Mouse (Mus musculus): ENCODE measurements around the gene Hsd17b6. TPM values are rescaled to one million over a fixed set of nuclear protein-coding genes. Genes with fewer than 3 reads are reported as not detected.

Gene Hsd17b6
- total and polyA plus RNA-seq, 3 experiments, result 0.08 TPM; not detected in 2

GRCm38 (mm10) chr10:127985601-127986000, 21.8 kb downstream of the Hsd17b6 start:
- no peaks in the 10 kb centered on the region for H3K36me3 ChIP-seq (replicated peaks in 1 of 2; ENCODE audit: control insufficient read depth in 1 of 2, insufficient read depth in 1 of 2, low read length in 1 of 2)
- H3K4me1 ChIP-seq (ENCODE audit: control insufficient read depth in 1 of 2, insufficient read depth in 2 of 2), result no peaks in the 10 kb centered on the region
- no peak overlapping the region for H3K27ac ChIP-seq (ENCODE audit: insufficient read depth, low read depth)
- DNase-seq (ENCODE audit: extremely low read depth), result no peak
- H3K79me2 ChIP-seq (replicated peaks; ENCODE audit: control insufficient read depth, extremely low read depth, insufficient read depth, poor library complexity, severe bottlenecking), result no peaks in the 10 kb centered on the region
- dilution Hi-C loops (cut with MboI; ENCODE audit: extremely low pct_ligation_motif_present, extremely low pct_unique_long_range_greater_than_20kb, low sequenced_read_pairs) (no loop called here), in situ Hi-C loops (cut with MboI; ENCODE audit: low pct_ligation_motif_present, low pct_unique_long_range_greater_than_20kb, low sequenced_read_pairs) (no loop called here)
- no peak overlapping the region for H3K9ac ChIP-seq (ENCODE audit: insufficient read depth, low read depth)
- no peak overlapping the region for H3K4me2 ChIP-seq (ENCODE audit: insufficient read depth, low read depth, poor library complexity, severe bottlenecking)
- no peak overlapping the region for H3K4me3 ChIP-seq (replicated peaks in 1 of 3; ENCODE audit: low read depth in 2 of 3, low read length in 2 of 3, poor library complexity in 1 of 3)
- no peak for TF ChIP-seq JUN (IDR thresholded peaks at IDR 0.05; ENCODE audit: insufficient read depth, low read depth, low read length)
- no peak for TF ChIP-seq PAX5 (IDR thresholded peaks at IDR 0.05; ENCODE audit: low read length)
- no peak for TF ChIP-seq TCF12 (IDR thresholded peaks at IDR 0.05; ENCODE audit: low read depth, low read length)
- TF ChIP-seq CHD2 (IDR thresholded peaks at IDR 0.05; ENCODE audit: low read length), result no peak
- no peaks in the 10 kb centered on the region for H3K9me3 ChIP-seq (replicated peaks; ENCODE audit: low read length)
- H3K27me3 ChIP-seq (replicated peaks), result no peaks in the 10 kb centered on the region

GRCm38 (mm10) chr10:127984650-127985049, 22.8 kb downstream of the Hsd17b6 start:
- dilution Hi-C loops (cut with MboI; ENCODE audit: extremely low pct_ligation_motif_present, extremely low pct_unique_long_range_greater_than_20kb, low sequenced_read_pairs) (no loop called here), in situ Hi-C loops (cut with MboI; ENCODE audit: low pct_ligation_motif_present, low pct_unique_long_range_greater_than_20kb, low sequenced_read_pairs) (no loop called here)
- no peaks in the 10 kb centered on the region for H3K4me1 ChIP-seq (ENCODE audit: control insufficient read depth in 1 of 2, insufficient read depth in 2 of 2)
- no peak overlapping the region for H3K9ac ChIP-seq (ENCODE audit: insufficient read depth, low read depth)
- DNase-seq (ENCODE audit: extremely low read depth), result no peak
- no peak overlapping the region for H3K4me2 ChIP-seq (ENCODE audit: insufficient read depth, low read depth, poor library complexity, severe bottlenecking)
- H3K36me3 ChIP-seq (replicated peaks in 1 of 2; ENCODE audit: control insufficient read depth in 1 of 2, insufficient read depth in 1 of 2, low read length in 1 of 2), result no peaks in the 10 kb centered on the region
- no peak overlapping the region for H3K27ac ChIP-seq (ENCODE audit: insufficient read depth, low read depth)
- H3K9me3 ChIP-seq (replicated peaks; ENCODE audit: low read length), result no peaks in the 10 kb centered on the region
- H3K27me3 ChIP-seq (replicated peaks), result no peaks in the 10 kb centered on the region
- no peak overlapping the region for H3K4me3 ChIP-seq (replicated peaks in 1 of 3; ENCODE audit: low read depth in 2 of 3, low read length in 2 of 3, poor library complexity in 1 of 3)
- TF ChIP-seq UBTF (IDR thresholded peaks at IDR 0.05; ENCODE audit: low read depth, low read length) (no peak), CHD2 (IDR thresholded peaks at IDR 0.05; ENCODE audit: low read length) (no peak), SMC3 (IDR thresholded peaks at IDR 0.05; ENCODE audit: low read depth, low read length) (no peak), MXI1 (IDR thresholded peaks at IDR 0.05; ENCODE audit: low read depth, low read length) (no peak), MAZ (IDR thresholded peaks at IDR 0.05; ENCODE audit: low read depth, low read length) (no peak), POLR2AphosphoS2 (IDR thresholded peaks at IDR 0.05; ENCODE audit: low read depth, low read length) (no peak), ETS1 (conservative IDR thresholded peaks at IDR 0.05; ENCODE audit: low read depth, low read length) (no peak), ELF1 (IDR thresholded peaks at IDR 0.05; ENCODE audit: low read depth, low read length) (no peak), USF2 (conservative IDR thresholded peaks at IDR 0.05; ENCODE audit: low read depth, low read length) (no peak), POLR2A (IDR thresholded peaks at IDR 0.05; ENCODE audit: low read depth, low read length) (no peak)
- H3K79me2 ChIP-seq (replicated peaks; ENCODE audit: control insufficient read depth, extremely low read depth, insufficient read depth, poor library complexity, severe bottlenecking), result no peaks in the 10 kb centered on the region

GRCm38 (mm10) chr10:127975503-127975902, 31.9 kb downstream of the Hsd17b6 start:
- no peak for DNase-seq (ENCODE audit: extremely low read depth)
- Histone ChIP-seq H3K79me2 (replicated peaks; ENCODE audit: control insufficient read depth, extremely low read depth, insufficient read depth, poor library complexity, severe bottlenecking) (no peaks in the 10 kb centered on the region), H3K4me1 (ENCODE audit: control insufficient read depth in 1 of 2, insufficient read depth in 2 of 2) (no peaks in the 10 kb centered on the region), H3K27ac (ENCODE audit: insufficient read depth, low read depth) (no peak overlapping the region), H3K9ac (ENCODE audit: insufficient read depth, low read depth) (no peak overlapping the region), H3K27me3 (replicated peaks) (no peaks in the 10 kb centered on the region), H3K36me3 (replicated peaks in 1 of 2; ENCODE audit: control insufficient read depth in 1 of 2, insufficient read depth in 1 of 2, low read length in 1 of 2) (no peaks in the 10 kb centered on the region), H3K4me3 (replicated peaks in 1 of 3; ENCODE audit: low read depth in 2 of 3, low read length in 2 of 3, poor library complexity in 1 of 3) (no peak overlapping the region), H3K4me2 (ENCODE audit: insufficient read depth, low read depth, poor library complexity, severe bottlenecking) (no peak overlapping the region), H3K9me3 (replicated peaks; ENCODE audit: low read length) (no peaks in the 10 kb centered on the region)
- in situ Hi-C loops (cut with MboI; ENCODE audit: low pct_ligation_motif_present, low pct_unique_long_range_greater_than_20kb, low sequenced_read_pairs), result no loop called here
- dilution Hi-C loops (cut with MboI; ENCODE audit: extremely low pct_ligation_motif_present, extremely low pct_unique_long_range_greater_than_20kb, low sequenced_read_pairs), result no loop called here
- TF ChIP-seq ZNF384 (IDR thresholded peaks at IDR 0.05; ENCODE audit: low read depth, low read length) (no peak), UBTF (IDR thresholded peaks at IDR 0.05; ENCODE audit: low read depth, low read length) (no peak), JUN (IDR thresholded peaks at IDR 0.05; ENCODE audit: insufficient read depth, low read depth, low read length) (no peak), RAD21 (IDR thresholded peaks at IDR 0.05; ENCODE audit: low read depth, low read length) (no peak), USF1 (IDR thresholded peaks at IDR 0.05; ENCODE audit: low read depth, low read length) (no peak), POLR2AphosphoS2 (IDR thresholded peaks at IDR 0.05; ENCODE audit: low read depth, low read length) (no peak), E2F4 (IDR thresholded peaks at IDR 0.05; ENCODE audit: insufficient replicate concordance, low read depth, low read length) (no peak), NRF1 (IDR thresholded peaks at IDR 0.05; ENCODE audit: low read depth, low read length) (no peak), MYC (IDR thresholded peaks at IDR 0.05; ENCODE audit: low read depth, low read length) (no peak), TCF12 (IDR thresholded peaks at IDR 0.05; ENCODE audit: low read depth, low read length) (no peak), ZC3H11A (IDR thresholded peaks at IDR 0.05; ENCODE audit: low read depth, low read length) (no peak)

Data from CH12.LX (cell line).